Mouse (Mus musculus): ENCODE measurements around the gene Arid4a.

The Arid4a gene

DNA sequence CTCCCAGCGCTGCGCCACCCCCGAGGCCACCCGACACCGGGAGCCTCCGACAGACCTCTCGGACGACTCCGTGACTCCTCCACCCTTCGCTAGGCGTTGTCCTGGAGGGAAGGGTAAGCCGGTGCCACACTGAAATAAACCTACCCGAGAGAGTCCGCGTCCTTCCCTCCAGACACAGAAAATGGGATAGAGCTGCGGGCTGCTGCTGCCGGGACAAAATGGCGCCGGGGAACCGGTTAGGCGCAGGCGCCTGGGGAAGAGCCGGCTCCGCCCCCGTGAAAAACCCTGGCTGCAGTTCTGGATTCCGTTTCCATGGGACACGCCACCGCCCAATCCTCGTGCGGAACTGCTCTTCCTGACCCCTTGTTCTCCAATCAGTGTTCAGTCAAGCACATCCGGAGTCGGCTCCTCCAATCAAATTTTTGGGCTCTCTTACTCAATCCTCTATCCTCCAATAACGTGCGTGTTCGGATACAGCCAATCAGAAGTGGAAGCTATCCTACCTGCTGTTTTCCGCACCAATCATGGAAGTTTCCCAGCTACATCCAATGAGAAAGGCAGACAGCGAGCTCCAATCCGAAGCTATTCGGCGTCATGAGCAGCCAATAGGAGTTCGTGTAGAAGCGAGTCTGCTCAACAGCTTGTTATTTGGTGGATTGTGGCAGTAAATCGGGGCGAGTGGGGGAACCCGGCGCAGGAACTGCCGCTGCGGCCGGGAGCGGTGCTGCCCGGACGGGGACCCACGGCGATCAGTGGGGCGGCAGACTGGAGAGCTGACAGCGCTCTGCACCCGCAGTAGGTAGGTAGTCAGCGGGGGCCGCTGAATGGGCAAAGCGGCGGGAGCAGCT, at the start of gene Arid4a:
Arid4a (plus strand) TSS at position 628 of the 848 bp plus-strand sequence.
- DNase-seq (ENCODE audit: low read depth, low spot score): peak; percentile 100

DNA sequence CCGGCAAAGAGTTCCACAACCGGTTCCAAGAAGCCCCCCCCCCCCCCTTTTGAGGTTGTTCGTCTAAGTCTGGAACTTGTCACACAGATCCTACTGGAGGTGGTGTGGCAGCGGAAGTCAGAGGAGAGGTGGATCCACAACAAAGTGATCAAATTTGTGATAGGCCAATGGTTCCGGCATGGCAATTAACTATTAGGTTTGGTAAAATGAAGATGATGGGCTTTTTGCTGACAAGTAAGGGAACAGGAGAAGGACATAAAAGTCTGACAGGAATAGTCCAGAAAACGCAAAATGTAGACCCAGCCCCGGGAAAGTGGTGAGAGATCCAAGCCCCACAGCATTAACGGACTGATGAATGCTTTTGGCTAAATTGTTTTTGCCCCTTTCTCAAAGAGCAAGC, 48.2 kb upstream of the Arid4a start:
- DNase-seq (ENCODE audit: low read depth, low spot score): no peak

DNA sequence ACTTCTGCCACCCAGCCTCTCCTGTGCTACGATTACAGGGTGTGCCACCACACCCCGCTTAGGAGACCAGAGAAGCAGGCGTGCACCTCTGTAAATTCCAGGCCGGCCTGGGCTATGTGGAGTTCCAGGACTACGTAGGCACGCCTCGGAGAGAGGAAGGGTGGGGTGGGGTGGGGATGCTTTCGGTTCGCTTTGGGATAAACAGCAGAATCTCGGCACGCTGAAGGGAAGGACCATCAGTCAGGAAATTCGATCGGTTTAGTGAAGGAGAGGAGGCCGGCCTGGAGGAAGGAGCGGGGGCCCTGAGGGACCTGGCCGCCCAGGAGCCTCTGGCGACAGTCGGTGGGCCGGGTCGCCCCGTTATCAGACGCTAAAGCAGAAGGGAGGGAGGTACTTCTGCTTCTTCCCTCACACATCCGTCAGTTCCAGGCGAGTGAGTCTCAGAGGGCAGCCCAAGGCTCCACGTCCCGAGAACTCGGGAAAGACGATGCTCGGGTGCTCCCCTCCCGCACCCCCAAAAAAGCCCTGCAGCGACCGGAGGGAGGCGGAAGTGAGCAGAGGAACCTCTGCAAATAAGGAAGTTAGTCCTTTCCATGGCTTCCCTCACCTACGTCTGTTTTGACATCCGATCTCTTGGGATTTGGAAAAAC, 47.5 kb upstream of the Arid4a start:
- DNase-seq (ENCODE audit: low read depth, low spot score): peak; percentile 86

DNA sequence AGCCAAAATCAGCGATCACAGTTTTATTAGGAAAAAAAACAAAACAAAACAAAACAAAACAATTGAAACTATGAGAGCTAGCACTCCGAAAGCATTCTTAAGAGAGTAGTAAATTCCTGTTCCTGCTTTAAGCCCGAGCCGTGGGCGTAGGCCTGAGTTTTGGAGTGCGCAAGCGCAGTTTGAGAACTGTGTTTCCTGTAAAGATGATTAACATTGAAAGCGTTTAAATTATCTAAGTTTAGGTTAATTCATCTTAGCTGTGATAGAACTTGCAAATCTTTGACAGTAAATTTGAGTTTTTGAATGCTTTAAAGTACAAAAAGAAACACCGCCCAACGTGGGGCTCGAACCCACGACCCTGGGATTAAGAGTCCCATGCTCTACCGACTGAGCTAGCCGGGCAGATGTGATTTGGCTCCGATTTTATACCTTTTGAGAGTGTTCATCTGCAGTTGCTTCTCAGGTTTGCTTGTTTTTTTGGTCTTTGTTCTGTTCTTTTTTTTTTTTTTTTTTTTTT, 46.9 kb upstream of the Arid4a start:
- peak; percentile 91 for DNase-seq (ENCODE audit: low read depth, low spot score)

DNA sequence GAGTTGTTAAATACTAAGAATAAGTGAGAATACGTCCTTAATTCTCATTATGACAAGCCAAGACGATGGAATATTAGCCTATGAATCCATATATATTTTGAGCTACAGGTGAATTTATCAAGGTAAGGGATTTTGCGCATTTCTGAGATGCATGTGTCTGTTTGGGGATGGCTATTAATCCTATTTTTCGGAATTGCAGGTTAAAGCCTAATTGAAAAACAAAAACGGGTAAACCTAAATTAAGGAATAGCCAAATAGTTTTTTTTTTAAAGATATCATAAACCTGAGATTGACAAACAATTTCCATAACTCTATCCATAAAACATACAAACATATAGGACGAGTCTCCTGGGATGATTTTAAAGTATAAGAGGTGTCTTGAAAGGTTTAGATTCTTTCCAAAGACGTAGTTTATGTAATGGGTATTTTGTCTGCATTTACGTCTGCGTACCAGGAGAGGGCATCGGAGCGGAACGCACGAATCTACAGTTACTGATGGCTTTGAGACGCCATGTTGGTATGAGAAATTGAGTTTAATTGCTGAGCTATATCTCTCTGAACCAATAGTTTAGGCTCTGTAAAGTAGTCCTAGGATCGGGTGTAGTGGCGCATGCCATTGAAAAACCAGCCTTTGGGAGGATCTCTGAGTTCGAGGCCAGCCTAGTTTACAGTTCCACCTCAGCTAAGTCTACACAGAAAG, 46.2 kb upstream of the Arid4a start:
- DNase-seq (ENCODE audit: low read depth, low spot score): peak; percentile 85

DNA sequence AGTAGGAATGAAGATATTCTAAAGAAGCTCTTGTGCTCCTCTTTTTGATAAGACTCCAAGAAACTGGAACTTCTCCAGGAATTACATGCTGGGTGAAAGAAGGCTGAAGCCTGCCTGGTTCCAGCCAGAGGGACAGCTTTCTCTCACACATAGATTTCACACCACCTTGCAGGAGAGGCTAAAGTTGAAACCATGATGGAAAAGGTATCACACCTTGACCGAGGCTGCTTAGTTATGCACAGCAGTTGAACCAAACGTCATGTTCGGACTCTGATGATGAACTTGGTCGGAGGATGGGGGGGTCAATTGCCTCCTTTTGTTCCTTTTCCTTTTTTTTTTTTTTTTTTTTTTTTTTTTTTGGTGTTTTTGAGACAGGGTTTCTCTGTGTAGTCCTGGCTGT, 42.0 kb upstream of the Arid4a start:
- no peak for DNase-seq (ENCODE audit: low read depth, low spot score)

DNA sequence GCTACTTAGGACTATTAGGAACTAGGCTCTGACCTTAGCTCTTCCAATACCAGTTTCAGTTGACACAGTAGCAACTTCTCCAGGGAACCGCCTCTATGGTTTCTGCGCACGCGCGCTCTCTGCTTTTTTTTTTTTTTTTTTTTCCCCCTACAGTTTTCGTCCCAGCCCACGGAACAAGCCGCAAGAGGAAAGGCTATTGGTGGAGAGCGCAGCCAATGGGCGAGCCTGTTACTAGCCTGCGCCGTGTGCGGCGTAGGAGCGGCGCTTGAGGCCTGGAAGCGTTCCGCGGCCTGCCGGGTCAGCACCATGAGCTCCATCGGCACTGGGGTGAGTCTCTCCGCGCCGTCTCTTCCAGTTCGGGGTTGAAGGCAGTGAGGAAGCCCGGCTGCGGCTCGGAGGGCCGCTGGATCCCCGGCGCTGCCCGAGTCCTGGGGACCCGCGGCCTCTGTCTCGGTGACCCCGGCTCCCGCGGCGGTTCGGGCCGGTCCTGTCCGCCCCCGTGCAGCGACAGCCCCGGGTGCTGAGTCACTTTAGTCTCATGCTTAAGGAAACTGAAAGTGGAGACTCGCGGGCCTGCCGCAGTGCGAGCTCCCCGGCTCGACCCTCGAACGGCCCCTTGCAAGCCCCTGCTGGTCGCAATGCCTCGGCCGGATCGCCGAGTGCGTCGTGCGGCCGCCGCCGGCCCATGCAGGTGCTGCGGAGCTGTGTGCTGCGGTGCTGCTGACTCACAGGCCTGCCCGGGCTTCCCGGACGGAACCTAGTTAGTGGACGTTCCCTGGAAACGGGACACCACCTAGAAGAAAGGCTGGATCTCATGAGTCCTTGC, 41.1 kb upstream of the Arid4a start, which contains the start of gene Psma3:
Psma3 (plus strand) TSS at position 181 of the 826 bp plus-strand sequence.
- DNase-seq (ENCODE audit: low read depth, low spot score): peak; percentile 95

DNA sequence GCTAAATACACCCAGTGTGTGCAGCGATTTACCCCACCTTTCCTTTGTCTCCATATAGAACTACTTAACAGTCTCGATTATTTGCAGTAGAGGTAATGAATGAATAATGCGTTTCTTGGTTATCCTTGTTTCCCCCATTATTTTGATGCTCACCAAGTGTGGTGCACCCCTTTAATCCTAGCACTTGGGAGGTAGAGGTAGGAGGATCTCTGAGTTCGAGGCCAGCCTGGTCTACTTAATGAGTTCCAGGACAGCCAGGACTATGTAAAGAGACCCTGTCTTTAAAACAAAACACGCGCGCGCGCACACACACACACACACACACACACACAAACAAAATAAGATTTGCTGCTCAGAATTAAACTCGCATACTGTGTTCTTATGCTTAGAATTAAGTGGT, 40.4 kb upstream of the Arid4a start:
- peak; percentile 6 for DNase-seq (ENCODE audit: low read depth, low spot score)

DNA sequence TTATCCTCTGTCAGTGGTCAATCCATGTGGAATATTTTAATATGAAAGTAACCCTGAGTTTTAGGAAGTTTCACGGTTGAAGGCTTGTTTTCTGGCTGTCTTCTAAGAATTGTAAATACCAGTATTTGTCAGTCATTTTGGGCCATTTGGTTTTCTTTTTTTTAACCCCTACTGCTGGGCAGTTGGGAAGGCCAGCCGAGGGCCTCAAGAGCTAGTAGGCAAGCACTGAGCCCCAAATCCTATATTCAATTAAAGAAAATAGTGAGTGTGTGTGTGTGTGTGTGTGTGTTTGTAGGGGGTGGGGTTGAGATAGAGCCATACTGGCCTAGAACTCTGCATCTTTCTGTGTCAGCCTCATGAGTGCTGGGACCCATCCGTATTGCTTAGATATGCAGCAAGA, 39.9 kb upstream of the Arid4a start:
- DNase-seq (ENCODE audit: low read depth, low spot score): no peak

DNA sequence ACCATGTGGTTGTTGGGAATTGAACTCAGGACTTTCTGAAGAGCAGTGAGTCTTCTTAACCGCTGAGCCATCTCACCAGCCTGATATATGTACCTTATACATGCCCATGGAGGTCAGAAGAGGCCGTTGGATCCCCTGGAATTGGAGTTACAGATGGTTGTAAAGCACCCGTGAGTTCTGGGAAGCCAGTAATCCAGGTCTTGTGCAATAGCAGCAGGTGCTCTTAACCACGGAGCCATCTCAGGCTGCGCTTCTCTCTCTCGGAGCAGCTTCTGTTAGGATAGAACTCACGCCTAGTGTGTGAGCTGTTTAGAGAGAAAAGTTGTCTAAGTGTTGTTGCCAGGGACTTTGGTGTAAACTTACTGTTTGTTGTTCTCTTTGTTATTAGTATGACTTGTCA, 37.4 kb upstream of the Arid4a start:
- DNase-seq (ENCODE audit: low read depth, low spot score): no peak

DNA sequence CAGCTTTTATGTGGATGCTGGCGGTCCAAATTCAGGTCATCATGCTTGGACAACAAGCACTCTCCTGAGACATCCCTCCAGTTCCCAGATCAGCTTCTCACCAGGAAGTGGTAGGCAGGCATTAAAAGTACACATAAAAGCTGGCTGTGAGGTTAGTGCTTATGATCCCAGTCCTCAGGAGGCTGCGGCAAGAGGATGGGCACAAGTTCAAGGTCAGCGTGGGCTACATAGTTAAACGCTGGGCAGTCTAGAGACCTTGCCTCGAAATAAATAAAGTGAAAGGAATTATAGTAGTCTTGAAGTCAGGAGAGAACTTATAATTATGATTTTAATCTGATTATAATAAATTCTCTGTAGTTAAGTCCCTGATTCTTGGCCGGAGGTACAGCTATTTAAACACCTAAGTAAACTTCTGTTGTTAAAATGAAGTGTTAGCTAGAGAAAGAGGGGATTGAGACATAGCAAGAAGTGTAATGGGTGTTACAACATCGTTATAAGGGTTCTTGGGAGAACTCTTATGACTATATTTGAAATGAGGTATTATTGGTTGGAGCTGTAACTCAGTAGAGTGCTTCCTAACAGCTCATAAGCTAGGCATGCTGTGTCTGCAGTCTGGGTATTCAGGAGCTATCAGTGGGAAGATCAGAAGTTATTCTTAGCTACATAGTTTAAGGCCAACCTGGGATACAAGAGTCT, 30.8 kb upstream of the Arid4a start:
- no peak for DNase-seq (ENCODE audit: low read depth, low spot score)

DNA sequence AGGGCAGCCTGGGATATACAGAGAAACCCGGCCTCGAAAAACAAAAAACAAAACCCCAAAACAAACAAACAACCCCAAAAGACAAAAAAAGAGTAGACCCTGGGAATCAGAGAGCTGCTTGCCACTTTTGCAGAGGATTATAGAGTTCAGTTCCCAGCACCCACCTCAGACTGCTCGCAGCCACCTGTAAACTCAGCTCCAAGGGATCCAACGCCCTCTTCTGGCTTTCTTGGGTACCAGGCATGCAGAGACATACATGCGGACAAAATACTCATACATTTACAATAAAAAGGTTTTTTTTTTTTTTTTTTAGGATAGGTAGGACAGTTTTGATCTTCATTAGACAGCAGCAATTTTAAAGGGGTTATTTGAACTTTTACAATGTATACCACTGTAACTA, 18.6 kb upstream of the Arid4a start:
- no peak for DNase-seq (ENCODE audit: low read depth, low spot score)

DNA sequence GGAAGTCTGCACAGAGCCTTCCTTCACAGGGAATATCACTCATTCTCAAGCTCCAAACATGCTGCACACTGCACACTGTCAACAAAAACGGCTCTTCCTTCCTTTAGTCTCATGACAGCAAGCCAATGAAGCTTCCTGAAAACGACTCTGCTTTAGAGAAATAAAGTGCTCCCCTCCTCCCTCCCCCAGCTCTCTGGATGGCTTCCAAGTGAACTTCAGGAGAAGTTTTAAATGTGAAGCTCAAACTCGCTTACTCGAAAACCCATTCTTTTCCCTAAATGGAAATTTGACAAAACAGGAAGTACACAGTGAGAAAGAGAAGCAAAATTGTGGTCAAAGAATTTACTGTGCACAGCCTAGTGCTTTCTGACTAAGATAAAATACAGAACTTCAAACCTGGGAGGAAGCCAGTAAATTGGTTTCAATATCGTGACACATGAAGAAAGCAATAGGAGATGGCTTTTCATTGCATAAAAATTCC, 16.3 kb upstream of the Arid4a start:
- no peak for DNase-seq (ENCODE audit: low read depth, low spot score)

DNA sequence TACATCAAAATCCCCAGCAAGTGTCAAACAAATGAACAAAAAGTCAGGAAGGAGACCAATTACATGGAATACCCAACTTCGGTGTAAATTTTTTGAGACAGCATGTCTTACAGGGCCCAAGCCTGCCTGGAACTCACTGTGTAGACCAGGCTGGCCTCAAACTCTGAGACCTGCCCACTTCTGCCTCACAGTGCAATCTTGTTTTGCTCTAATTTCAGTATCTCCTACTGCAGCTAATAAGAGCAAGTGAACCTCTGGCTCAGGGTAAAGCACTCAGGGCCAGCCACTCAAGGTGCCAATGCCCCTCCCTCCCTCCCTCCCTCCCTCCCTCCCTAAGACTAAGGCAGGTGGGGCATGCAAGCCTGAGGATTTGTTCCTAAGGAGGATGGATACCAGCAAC, 15.4 kb upstream of the Arid4a start:
- DNase-seq (ENCODE audit: low read depth, low spot score): no peak

DNA sequence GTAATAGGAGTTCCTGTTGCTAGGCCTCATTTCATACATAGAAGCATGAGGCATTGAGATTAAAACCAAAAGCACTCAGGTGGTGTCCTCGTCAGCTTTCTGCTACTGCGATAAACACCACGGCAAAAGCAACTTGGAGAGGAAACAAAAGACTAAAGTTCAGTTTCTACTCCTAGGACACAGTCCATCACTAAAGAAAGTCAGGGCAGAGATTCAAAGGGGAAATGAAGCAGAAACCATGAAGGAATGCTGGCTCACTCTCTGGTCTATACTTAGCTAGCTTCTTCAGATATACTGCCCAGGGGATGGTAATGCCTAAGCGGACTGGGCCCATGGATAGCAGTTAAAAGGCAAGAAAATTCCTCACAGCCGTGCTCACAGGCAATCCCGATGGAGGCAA, 14.3 kb upstream of the Arid4a start:
- DNase-seq (ENCODE audit: low read depth, low spot score): no peak

DNA sequence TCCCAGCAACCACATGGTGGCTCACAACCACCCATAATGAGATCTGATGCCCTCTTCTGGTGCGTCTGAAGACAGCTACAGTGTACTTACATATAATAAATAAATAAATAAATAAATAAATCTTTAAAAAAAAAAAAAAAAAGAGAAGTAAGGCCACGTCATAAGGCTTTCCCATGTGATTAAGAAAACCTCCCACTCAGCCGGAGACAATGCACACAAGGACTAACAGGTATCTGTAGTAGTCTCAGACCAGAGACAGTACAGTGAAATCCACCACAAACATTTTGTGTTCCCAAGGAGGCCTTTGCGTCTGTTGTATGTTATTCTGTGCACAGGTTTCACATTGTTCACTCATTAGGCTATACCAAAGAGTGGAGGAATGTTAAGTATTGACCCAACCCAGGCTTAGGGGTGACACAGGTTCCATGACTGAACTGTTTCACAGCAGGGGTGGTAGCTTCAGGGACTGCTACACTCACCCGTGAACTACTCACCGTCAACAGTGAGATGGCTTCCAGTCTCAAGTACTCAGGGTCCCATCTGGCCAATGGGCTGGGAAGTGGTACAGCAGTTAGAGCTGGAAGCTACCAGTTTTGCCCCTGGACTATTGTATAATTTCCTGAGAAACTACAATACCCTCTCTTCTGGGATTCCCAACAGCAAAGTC, 11.9 kb upstream of the Arid4a start:
- DNase-seq (ENCODE audit: low read depth, low spot score): no peak

DNA sequence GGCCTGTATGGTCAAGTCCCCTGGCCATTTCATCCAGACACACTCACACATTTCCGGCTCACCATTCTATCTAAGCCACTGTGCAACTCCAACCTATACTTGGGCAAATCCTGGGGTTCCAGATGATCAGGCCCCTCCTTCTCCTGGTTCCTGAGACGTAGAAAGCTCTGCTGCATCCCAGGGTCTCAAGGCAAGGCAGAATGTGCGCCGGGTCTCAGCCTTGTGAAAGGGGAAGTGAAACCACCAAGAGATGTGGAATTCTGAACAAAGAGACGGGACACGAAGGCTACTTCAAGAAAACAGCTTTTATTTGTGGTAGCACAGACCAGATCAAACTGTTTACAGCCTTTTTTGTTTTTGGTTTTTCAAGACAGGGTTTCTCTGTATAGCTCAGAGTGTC, 9.6 kb upstream of the Arid4a start:
- DNase-seq (ENCODE audit: low read depth, low spot score): no peak

DNA sequence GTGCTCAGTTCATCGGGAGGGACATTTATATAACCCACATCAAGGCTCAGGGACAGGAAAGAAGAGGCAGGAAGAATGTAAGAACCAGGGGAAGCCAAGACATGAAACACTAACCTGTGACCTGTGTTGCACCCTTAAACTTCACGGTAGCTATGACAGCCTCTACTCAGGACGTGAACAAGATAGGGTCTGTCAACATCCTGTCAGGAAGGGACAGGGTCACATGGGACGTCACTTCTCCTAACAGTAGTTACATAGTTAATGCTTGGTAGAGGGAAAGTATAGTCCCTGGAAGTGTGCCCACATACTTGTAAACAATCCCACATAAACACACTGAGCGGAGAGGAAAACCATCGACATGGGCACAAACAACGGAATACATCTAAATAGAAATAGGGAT, 8.9 kb upstream of the Arid4a start:
- no peak for DNase-seq (ENCODE audit: low read depth, low spot score)

DNA sequence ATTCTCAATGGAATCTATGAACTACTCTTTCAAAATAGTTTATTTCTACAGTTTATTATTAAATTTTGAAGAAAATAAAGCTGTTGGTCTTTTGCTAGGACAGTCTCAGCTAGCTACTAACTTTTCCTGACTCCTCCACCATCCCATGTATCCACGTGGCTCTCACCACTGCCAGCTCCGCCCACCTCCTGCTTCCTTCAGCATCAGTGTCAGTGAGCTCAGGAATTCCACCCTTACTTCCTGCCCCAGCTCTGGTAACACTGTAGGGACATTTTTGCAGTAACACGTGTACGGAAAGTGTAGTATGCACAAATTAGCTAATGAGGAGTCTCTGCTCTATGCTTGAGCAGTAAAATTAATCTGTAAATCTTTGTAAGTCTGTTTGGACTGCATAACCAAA, 6.0 kb upstream of the Arid4a start:
- no peak for DNase-seq (ENCODE audit: low read depth, low spot score)

DNA sequence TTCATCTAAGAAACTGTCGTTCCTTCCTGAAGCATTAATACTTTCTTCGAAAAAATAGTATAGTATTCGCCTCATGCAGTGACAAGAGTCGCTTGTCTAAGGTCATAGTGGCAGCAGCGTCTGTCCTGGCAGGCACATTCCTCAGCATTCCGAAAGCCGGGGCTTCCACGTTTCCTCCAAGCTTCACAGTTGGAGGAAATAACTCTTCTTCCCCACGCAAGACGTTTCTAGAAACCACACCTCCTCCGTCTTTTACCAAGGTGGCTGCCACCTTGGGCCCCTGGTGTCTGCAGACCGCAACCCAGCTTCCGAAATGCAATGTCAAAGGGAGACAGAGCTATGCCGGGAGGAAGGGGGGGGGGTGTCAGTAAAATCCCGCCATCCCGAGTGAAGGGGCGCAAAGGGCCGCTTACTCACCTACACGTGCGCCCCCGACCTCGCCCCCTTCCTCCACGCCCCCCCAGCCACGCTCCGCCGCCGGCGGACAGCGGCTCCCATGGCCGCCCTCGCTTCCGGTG, 886 bp upstream of the Arid4a start:
- DNase-seq (ENCODE audit: low read depth, low spot score): peak; percentile 40
